Mouse (Mus musculus) cortical plate, adult 2 months (tissue): ENCODE measurements at regions not wholly inside any gene's neighbourhood (a gene's known extent, or its start where the extent isn't known, plus 50 kb on each side); places are given as distances from the start of the nearest gene placed in this dataset.

ENCODE experiments used
- H3K27ac ChIP-seq: fragments of 200-500 bp; 2 replicates; pipeline ENCODE4 v1.5.1; 2012; ENCODE audit warnings: low read length, control low read depth, inconsistent platforms; ENCODE audit not compliant: insufficient read depth
- H3K4me1 ChIP-seq: fragments of 200-500 bp; 2 replicates; pipeline ENCODE4 v1.6.1; 2011; ENCODE audit warnings: low read length; ENCODE audit not compliant: control insufficient read depth, insufficient read depth
- H3K4me3 ChIP-seq: fragments of 200-500 bp; 2 replicates; pipeline ENCODE4 v1.5.1; 2011; ENCODE audit warnings: mild to moderate bottlenecking, low read length, control low read depth; ENCODE audit not compliant: insufficient read depth
- CTCF ChIP-seq: fragments of 200-500 bp; IDR thresholded peaks from 2 replicates; pipeline ENCODE4 v1.5.1; 2011; ENCODE audit warnings: mild to moderate bottlenecking, control low read depth, low read length; ENCODE audit not compliant: insufficient read depth; ENCODE audit errors: extremely low read depth
- POLR2A ChIP-seq: fragments of 200-500 bp; IDR thresholded peaks from 2 replicates; pipeline ENCODE4 v1.6.1; 2011; ENCODE audit warnings: mild to moderate bottlenecking, low read length, control low read depth; ENCODE audit not compliant: insufficient read depth; ENCODE audit errors: extremely low read depth

DNA sequence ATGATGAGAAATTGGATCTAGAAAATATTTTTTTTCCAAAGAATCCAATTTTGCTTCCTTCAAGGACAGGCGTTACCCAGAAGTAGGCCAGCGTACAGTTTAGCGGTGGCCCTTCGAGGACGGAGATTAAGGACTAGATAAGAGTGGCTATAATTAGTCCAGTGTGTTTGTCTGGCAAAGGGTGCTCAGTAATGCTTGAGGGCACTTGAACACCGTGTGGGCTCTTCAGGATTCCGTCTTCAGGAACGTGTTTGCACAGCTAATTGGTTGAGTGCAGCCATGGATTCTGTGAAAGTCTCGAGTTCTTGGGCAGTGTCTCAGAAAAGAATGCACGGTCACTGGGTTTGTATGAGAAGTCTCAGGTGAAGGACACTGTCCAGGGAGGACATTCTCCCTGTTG, 149.7 kb upstream of the 3110018I06Rik start:
- H3K4me1 ChIP-seq = no peaks in the 10 kb centered on the region
- no peak overlapping the region for H3K27ac ChIP-seq
- TF ChIP-seq CTCF (no peak), POLR2A (no peak)
- H3K4me3 ChIP-seq = no peak overlapping the region

DNA sequence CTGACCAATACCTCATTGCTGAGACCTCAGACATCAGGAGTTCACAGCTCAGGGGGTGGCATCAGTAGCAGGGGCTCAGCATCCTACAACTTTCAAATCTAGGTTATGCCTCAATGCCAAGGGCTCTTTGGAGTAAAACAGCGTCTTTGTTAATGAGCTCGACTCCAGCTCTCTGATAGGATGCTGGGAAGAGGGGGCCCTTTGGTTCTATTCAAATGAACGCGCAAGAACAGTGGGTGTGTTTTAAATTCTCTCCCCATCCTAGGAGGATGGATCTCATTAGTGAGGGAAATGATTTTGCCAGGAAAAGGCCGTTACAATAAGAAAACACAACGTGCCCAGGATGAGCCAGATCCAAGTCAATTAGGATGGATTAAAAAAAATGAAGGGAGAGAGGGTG, 132.2 kb upstream of the 3110018I06Rik start:
- no peak overlapping the region for H3K27ac ChIP-seq
- TF ChIP-seq POLR2A (no peak), CTCF (no peak)
- no peaks in the 10 kb centered on the region for H3K4me1 ChIP-seq
- H3K4me3 ChIP-seq = no peak overlapping the region

DNA sequence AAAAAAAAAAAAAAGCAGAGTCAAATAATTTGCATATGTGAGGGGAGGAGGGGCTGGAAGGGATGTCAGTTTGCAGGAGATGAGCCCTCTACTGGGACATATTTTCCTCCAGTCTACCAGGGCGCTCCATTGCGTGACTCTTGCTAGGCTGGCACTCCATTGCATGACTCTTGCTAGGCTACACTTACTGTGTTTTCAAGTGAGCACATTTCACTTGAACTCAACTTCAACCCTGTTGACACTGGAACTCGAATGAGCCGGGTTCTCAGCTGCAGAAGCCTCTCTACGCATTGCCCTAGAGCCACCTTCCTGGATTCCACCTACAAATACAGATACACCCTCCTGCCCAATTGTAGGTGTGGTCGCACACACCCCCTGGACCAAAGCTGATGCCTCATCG, 131.5 kb upstream of the 3110018I06Rik start:
- no peak overlapping the region for H3K4me3 ChIP-seq
- no peaks in the 10 kb centered on the region for H3K4me1 ChIP-seq
- TF ChIP-seq CTCF (no peak), POLR2A (no peak)
- H3K27ac ChIP-seq = no peak overlapping the region

DNA sequence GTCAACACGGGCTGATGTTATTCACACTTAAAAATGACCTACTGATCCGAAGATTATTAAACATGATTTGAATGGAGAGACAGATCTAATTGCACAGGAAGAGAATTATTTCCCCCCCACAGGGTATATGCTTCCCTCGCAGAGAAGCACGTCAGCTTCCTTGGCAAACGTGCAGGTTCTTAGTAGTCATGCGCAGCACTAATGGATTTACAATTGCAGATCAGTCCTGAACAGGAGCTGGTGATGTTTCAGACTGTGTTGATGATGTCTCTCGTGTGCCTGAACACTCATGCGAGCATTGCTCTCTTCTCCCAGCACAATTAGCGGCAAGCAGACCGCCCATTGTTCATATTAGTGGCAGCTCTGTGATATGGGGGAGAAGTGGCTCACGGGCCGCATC, 127.9 kb upstream of the 3110018I06Rik start:
- no peak for TF ChIP-seq CTCF
- TF ChIP-seq POLR2A = no peak
- Histone ChIP-seq H3K4me1 (no peaks in the 10 kb centered on the region), H3K27ac (no peak overlapping the region), H3K4me3 (no peak overlapping the region)

DNA sequence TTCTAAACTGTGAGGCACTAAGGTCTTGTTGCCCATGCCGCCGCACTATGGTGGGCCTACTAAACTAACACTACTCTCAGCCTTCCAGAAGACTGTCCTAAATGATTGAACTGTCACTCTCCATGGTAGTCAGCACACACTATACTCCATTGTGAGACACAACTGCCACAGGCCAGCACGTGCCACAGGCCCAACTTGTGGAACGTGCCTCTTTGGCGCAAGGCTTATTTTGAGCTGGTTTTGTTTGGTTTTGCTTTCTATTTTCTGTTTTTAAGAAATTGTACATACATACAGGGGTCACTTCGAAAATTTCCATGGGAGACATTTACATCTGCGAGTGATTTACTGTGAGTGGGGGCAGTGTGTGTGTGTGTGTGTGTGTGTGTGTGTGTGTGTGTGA, 126.8 kb upstream of the 3110018I06Rik start:
- TF ChIP-seq CTCF (no peak), POLR2A (no peak)
- Histone ChIP-seq H3K27ac (no peak overlapping the region), H3K4me3 (no peak overlapping the region), H3K4me1 (no peaks in the 10 kb centered on the region)

DNA sequence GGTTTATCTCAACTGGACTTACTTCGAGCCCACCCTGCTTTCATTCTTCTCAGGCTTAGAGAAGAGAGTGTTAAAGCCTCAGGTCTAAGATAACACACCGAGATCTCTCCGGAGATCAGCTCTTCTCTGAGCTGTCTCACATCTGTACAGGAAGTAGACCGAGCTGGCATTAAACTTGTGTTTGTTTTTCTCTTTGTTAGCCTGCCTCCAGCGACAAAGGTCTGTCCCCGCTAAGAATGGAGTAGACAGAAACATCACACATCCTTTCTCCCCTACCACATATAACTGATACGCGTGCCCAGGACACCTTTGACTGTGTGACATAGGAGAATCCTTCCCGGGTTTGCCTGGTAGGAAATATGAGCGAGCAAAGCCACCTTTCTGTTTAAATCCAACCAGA, 126.3 kb upstream of the 3110018I06Rik start:
- Histone ChIP-seq H3K4me3 (no peak overlapping the region), H3K27ac (no peak overlapping the region), H3K4me1 (no peaks in the 10 kb centered on the region)
- TF ChIP-seq POLR2A (no peak), CTCF (no peak)

DNA sequence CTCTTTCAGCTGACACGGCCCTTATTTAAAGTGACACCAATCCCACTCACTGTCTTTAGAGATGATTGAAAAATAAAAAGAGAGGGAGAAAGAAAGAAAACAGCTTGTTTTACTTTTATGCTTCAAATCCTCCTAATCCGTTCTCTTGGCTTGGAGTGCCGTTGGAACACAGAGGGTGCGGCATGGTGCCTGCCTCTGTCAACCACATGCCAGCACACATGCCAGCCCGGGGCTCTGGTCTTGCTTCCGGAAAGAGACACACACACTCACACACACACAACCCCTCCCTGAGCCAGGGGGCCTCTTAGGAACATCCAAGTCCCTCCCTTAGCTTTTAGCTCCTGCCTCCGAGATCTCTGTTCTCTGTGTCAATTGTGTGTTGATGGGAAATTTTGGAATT, 116.2 kb upstream of the 3110018I06Rik start:
- Histone ChIP-seq H3K4me3 (no peak overlapping the region), H3K27ac (no peak overlapping the region), H3K4me1 (no peaks in the 10 kb centered on the region)
- no peak for TF ChIP-seq POLR2A
- TF ChIP-seq CTCF = no peak

DNA sequence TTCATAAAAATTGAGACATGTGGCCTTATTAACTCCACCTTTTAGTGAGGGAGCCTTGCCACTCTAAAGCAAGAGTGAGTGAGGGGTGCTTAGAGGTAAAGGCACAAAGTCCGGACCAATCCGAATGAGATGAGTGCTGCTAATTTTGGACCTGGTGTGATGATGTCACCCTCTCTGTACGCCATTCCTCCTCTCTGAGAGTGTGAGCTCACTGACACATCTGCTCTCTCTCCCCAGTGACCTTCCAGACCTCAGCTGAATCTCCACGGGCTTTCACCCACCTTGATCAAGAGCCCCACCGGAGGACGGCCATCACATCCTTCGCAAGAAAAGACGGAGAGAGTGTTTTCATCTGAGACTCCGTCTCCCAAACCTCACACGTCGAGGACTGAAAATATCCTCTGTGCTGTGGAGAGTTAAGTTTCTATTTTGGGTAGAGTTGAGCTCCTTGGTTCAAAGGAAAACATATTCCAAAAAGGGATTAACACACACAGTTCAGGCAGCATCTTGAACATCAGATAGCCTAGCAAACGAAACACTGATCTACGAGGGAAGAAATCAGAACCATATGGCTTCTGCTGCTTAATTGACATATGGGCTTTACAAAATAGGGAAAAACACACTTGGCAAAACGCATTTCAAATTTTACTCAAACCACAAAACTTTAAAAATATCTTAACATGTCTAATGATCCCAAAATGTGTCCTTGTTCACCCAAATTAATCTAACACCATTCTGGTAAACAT, 96.2 kb upstream of the 3110018I06Rik start:
- TF ChIP-seq CTCF (no peak), POLR2A (no peak)
- Histone ChIP-seq H3K27ac (no peak overlapping the region), H3K4me3 (no peak overlapping the region), H3K4me1 (no peaks in the 10 kb centered on the region)

DNA sequence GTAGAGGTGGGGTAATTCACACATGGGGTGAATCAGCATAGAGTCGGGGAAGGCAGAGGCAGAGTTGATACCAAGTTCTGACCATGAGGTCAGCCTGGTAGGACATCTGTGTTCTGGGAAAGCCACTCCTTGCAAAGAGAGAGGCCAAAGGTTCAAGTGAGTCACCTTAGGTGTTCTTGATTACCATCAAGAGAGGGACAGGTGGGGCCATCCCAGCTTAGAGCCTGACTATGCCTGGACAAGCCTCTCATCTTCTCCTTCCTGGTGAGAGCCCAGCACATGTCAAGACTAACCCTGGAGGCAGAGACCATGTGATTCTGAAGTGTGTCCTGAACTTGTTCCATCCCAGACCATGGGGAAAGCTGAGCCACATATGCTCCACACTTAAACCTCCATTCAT, 94.0 kb upstream of the 3110018I06Rik start:
- H3K4me3 ChIP-seq = no peak overlapping the region
- TF ChIP-seq POLR2A (no peak), CTCF (no peak)
- no peak overlapping the region for H3K27ac ChIP-seq
- no peaks in the 10 kb centered on the region for H3K4me1 ChIP-seq

DNA sequence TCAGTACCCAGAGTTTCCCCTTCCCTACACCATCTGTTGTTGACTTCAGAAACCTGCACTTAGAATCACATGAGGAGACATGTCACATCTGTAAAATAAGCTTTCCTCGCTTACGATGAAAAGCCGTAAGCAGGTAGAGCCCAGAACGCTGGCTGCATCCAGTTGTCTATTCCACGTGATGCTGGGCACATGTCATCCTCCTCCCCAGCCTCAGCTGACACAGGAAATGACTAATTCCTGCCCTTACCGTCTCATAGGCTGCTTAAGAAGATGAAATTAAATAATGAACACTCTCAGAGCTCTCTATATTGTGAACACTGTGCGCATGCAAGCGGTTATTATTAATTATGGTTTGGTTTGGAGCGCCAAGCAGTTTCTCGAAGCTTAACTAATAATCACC, 83.6 kb upstream of the 3110018I06Rik start:
- Histone ChIP-seq H3K27ac (no peak overlapping the region), H3K4me3 (no peak overlapping the region), H3K4me1 (no peaks in the 10 kb centered on the region)
- TF ChIP-seq CTCF (no peak), POLR2A (no peak)
